Mouse (Mus musculus) embryonic fibroblast, embryonic 13.5 days (primary cell): ENCODE data around the gene Gm10644. TPM values are rescaled to one million over a fixed set of nuclear protein-coding genes. Genes with fewer than 3 reads are reported as not detected.

Experiments used
- H3K27ac ChIP-seq: 2 replicates; pipeline ENCODE4 v1.5.1; 2012; ENCODE audit warnings: low read length, control low read depth, inconsistent platforms; ENCODE audit not compliant: insufficient read depth
- H3K4me1 ChIP-seq: 2 replicates; pipeline ENCODE4 v1.6.1; 2011; ENCODE audit warnings: low read length; ENCODE audit not compliant: control insufficient read depth, insufficient read depth
- H3K4me3 ChIP-seq: 2 replicates; pipeline ENCODE4 v1.5.1; 2011; ENCODE audit warnings: mild to moderate bottlenecking, control low read depth, low read length; ENCODE audit not compliant: insufficient read depth
- CTCF ChIP-seq: IDR thresholded peaks from 2 replicates; pipeline ENCODE4 v1.5.1; 2011; ENCODE audit warnings: mild to moderate bottlenecking, control low read depth, low read length, moderate library complexity, borderline replicate concordance; ENCODE audit not compliant: insufficient read depth
- POLR2A ChIP-seq: IDR thresholded peaks from 2 replicates; pipeline ENCODE4 v1.6.1; 2011; ENCODE audit warnings: low read depth, mild to moderate bottlenecking, control low read depth, low read length, moderate library complexity
- polyA plus RNA-seq: library from polyadenylated mRNA; stranded (reverse); fragments of >200 nt; gene quantifications from 2 replicates; pipeline ENCODE4 v1.2.4, GENCODE M21; 2011; ENCODE audit warnings: low read depth; ENCODE audit not compliant: missing spikeins, insufficient read length

The Gm10644 gene
- polyA plus RNA-seq, 1 experiment: not detected

DNA sequence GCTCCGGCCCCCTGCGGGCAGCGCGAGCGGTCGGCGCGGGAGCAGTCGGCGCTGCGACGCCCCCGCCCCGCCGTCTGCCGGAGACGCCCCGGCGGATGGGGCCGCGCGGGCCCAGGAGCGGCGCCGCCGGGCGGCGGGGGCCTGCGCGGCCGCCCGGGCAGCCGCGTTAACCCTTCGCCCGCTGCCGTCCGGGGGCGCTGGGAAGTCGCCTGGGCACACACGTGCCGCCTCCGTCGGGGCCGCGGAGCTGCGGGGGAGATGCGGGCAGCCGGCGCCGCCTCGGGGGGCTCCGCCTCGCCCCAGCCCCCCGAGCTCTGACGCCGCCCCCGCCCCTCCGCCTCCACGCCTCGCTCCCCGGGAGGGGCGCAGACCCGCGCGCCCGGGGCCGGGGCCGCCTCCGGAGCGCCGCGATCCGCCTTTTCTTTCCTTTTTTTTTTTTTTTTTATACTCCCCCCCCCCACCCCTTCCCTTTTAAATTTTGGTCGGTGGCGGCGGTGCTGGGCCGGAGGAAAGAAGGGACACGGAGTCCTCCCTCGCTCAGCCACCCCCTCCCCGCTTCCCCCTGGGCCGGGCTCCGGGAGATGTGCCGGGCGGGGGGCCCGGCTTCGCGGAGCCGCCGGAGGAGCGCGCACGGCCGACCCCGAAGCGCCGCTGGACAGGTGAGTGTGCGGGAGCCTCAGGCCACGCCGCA lies 54.6 kb downstream of the Gm10644 start:
- Histone ChIP-seq H3K27ac (peak overlapping the region; percentile 72), H3K4me3 (peak overlapping the region; percentile 59), H3K4me1 (peaks cover 6% of the 10 kb centered on the region)
- TF ChIP-seq CTCF: no peak
- no peak for TF ChIP-seq POLR2A

DNA sequence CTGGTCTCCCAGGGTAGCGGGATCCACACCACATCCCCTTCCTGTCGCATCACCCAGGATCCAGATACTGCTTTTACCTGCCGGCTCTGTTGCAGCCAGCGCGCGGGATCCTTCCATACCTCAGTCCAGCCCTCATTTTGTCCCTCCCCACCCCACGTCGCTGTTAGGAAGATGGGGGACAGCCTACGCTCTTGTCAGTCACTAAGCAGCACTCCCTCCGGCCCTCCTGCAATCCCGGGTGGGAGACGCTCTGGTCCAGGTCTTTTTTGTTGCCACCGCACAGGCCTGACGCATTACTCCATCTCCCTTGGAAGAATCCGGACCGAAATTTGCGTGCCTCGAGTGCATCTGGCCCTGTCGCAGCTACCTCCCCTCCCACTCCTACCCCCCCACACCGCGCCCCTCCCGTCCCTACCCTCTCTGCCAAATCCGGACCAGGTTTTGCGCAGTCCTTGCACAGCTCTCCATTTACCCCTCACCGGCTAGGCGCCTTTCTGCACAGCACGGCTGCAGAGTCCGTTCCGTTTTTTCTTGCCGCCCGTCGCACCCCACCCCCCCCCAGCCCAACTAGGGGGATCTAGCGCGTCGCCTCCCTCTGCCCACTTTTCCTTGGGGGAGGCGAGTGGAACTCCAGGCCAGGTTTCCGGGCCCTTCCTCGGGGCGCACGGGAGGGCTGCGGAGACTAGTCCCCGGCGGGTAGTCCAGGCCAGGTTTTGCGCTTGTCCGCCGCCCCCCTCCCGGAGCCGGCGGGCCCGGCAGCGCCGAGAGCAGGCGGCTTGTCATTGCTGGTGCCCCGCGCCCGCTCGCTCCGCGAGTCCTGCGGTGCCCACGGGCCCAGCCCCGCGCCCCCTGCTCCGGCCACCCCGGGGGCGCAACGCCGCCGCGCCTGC lies 55.4 kb downstream of the Gm10644 start, which contains the start of gene Adgrl1:
TSS of gene Adgrl1 (plus strand) at position 743 of the 890 bp plus-strand sequence.
- Histone ChIP-seq H3K4me3 (peak within 1 kb of the TSS; percentile 59), H3K27ac (peak within 1 kb of the TSS; percentile 72), H3K4me1 (peaks cover 6% of the 10 kb centered on the region)
- TF ChIP-seq CTCF: no peak
- TF ChIP-seq POLR2A: peak; percentile 56

DNA sequence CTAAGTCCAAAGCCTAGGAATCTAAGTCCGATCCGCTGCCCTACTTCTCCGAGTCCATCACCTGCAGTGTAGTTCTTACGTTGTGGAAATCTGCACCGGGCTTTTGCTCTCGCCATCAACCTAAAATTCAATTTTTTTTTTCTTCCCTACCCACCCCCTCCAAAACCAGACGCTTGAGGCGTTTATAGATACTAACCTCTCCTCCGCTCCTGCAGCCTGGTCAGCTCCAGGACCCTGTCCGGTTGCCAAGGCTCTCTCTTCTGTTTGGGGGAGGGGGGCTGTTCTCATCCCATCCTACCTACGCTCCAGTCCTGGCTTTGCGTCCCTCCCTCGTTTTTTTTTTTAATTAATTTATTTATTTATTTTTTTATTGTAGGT lies 56.0 kb downstream of the Gm10644 start:
- Histone ChIP-seq H3K4me1 (peaks cover 6% of the 10 kb centered on the region), H3K27ac (0 out of 2 replicates have a peak overlapping the region, but pooled peaks have one; percentile 23), H3K4me3 (peak overlapping the region; percentile 26)
- peak; percentile 22; the same call in 1 of the 2 replicates for TF ChIP-seq POLR2A
- TF ChIP-seq CTCF: no peak

DNA sequence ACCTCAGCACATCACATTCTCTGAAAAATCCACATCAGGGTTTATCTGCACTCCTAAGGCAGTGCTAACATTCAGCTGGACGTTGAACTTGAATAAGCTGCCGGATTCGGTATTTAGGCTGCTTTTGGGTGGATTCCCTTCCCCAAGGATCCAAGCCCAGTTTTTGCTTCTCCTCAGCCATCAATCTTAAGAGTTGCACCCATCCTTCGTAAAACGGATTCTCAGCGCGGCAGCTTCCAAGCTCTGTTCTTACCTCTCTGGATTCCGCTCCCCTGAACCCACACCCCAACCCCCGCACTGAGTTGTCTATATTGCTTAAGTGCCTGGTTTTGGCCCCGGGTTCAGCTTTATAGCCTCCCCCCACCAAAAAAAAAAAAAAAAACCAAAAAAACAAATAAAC lies 56.5 kb downstream of the Gm10644 start:
- 0 out of 2 replicates have a peak overlapping the region, but pooled peaks have one; percentile 26 for H3K4me3 ChIP-seq
- H3K4me1 ChIP-seq: peaks cover 6% of the 10 kb centered on the region
- H3K27ac ChIP-seq: 0 out of 2 replicates have a peak overlapping the region, but pooled peaks have one; percentile 23
- TF ChIP-seq CTCF: no peak
- TF ChIP-seq POLR2A: peak; percentile 32; the same call in 1 of the 2 replicates

DNA sequence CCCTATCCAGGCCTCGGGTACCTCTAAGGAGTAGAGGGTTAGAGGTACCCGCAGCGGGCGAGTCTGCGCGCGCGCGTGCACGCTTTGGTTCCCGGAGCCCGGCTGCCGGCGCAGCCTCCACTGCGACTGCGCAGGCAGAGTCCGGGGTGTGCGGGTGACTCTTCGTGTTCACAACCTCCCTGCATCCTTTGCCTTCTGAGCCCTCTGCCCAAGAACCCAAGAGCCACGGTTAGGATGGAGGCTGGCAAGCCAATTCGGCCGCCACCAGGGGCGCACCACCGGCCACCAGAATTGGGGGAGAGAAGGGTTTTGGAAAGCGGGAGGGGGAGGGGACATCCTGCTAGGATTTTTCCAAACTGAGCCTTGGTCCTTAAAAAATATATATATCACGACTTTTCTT lies 57.8 kb downstream of the Gm10644 start:
- H3K4me3 ChIP-seq: no peak overlapping the region
- peaks cover 3% of the 10 kb centered on the region; the same call in 1 of the 2 replicates for H3K4me1 ChIP-seq
- TF ChIP-seq CTCF (peak; percentile 31; the same call in 1 of the 2 replicates), POLR2A (no peak)
- H3K27ac ChIP-seq: no peak overlapping the region

DNA sequence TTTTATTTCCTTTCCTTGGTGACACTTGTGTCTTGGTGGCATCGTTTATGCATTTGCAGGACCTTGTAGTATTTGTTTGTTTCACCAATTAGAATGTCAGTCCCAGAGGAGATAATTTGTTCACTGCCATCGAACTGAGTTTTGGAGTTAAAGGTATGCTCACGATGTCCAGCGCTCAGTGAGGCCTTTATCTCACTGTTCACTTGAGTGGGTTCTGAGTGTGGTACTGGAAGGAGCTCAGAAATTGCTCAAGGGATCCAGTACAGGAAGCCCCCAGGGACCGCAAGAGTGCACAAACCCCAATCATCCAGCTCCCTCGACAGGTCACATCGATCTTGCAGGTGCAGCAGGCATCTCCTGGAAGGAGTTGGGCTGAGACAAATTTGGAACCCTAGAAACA lies 58.5 kb downstream of the Gm10644 start:
- H3K4me1 ChIP-seq: no peaks in the 10 kb centered on the region; the same call in 1 of the 2 replicates
- H3K4me3 ChIP-seq: no peak overlapping the region
- no peak overlapping the region for H3K27ac ChIP-seq
- TF ChIP-seq POLR2A (no peak), CTCF (no peak)

DNA sequence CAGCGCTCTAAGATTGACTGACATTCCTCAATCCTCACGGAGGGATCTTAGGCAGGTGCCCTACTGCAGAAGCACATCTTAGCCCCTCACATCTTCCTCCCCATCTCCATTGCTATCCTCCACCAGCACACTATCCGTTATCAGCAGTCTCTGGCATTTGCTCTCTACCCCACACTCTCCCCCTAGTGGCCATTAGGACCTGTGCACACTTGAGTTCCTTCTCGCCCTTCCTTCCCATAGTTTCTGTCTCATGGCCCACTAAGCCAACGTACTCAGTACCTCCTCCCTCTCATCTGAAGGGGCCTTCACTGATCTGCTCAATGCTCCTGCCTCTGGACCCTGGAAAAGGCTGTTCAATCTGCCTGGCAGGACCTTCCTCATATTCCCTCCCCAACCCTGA lies 59.1 kb downstream of the Gm10644 start:
- Histone ChIP-seq H3K27ac (no peak overlapping the region), H3K4me3 (no peak overlapping the region), H3K4me1 (no peaks in the 10 kb centered on the region)
- TF ChIP-seq CTCF (peak; percentile 64; the same call in 1 of the 2 replicates), POLR2A (no peak)

DNA sequence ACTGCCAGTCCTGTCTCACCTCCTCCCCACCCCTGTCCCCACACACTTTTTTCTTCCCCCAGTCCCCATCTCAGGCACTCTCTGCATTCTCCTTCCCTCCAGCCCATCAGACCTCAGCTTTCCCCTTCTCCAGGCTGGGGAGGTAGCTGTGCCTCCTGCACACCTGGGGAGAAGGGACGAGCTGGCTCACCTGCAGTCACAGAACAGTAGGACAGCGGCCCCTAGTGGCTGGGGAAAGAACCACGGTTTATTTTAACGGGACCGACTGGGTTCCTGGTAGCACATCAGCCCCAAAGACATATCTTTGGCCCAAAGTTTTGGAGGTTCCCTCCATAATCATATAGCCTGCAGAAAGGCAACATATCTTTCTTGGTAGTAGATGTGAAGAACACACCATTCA lies 61.1 kb downstream of the Gm10644 start:
- H3K4me3 ChIP-seq: no peak overlapping the region
- TF ChIP-seq CTCF (peak; percentile 83), POLR2A (no peak)
- no peak overlapping the region for H3K27ac ChIP-seq
- H3K4me1 ChIP-seq: no peaks in the 10 kb centered on the region

DNA sequence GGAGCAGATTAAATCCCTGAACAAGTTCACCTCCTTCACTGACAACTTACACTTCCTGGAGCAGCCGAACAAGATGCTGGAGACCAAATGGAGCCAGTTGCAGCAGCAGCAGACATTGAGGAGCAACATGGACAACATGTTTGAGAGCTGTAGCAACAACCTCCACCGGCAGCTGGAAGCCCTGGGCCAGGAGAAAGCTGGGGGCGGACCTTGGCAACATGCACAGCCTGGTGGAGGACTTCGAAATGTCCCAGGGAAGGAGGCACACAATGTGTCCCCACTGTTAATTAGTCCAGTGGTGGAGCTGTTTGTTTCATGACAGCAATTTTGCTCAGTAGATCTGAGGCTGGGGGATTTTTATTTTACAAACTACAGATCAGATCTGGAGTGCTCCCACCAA lies 62.9 kb downstream of the Gm10644 start:
- Histone ChIP-seq H3K4me3 (no peak overlapping the region), H3K4me1 (no peaks in the 10 kb centered on the region), H3K27ac (no peak overlapping the region)
- no peak for TF ChIP-seq CTCF
- no peak for TF ChIP-seq POLR2A
